Mouse (Mus musculus) olfactory bulb, adult 2 months (tissue): Measurements from ENCODE around the gene Pgbd1. TPM values are rescaled to one million over a fixed set of nuclear protein-coding genes. Genes with fewer than 3 reads are reported as not detected.
A peak's percentile ranks its signal among the peaks of the same experiment; 100 is the strongest.
"Not testable (repeated sequence)": the region's sequence is repeated elsewhere in the genome, so short reads cannot be mapped to it uniquely, and the experiment has no call there.

Experiments
- H3K27ac ChIP-seq: fragments of 200-500 bp; 2 replicates; pipeline ENCODE4 v1.5.1; 2012; ENCODE audit warnings: low read depth, low read length; ENCODE audit not compliant: insufficient read depth
- H3K4me1 ChIP-seq: fragments of 200-500 bp; 2 replicates; pipeline ENCODE4 v1.6.1; 2012; ENCODE audit warnings: low read length; ENCODE audit not compliant: control insufficient read depth, insufficient read depth
- H3K4me3 ChIP-seq: fragments of 200-500 bp; 2 replicates; pipeline ENCODE4 v1.5.1; 2012; ENCODE audit warnings: mild to moderate bottlenecking, low read depth, low read length, moderate library complexity; ENCODE audit not compliant: insufficient read depth
- CTCF ChIP-seq: fragments of 200-500 bp; IDR thresholded peaks from 2 replicates; pipeline ENCODE4 v1.5.1; 2012; ENCODE audit warnings: low read depth, mild to moderate bottlenecking, low read length, moderate library complexity; ENCODE audit not compliant: insufficient read depth
- POLR2A ChIP-seq: fragments of 200-500 bp; IDR thresholded peaks from 2 replicates; pipeline ENCODE4 v1.6.1; 2012; ENCODE audit warnings: mild to moderate bottlenecking, low read depth, low read length, moderate library complexity; ENCODE audit not compliant: insufficient read depth
- WGBS: fragments of 180-500 bp; shearing (Covaris S2); methylation state at CpG from one replicate; pipeline ENCODE4 v1.1.7; 2018; 5-methylcytosine and 5-hydroxymethylcytosine counted together
- polyA plus RNA-seq: library from polyadenylated mRNA; stranded (reverse); fragments of >200 nt; gene quantifications from 2 replicates; pipeline ENCODE4 v1.2.4, GENCODE M21; 2012; ENCODE audit warnings: low replicate concordance; ENCODE audit not compliant: missing spikeins, insufficient read depth, insufficient read length

Gene Pgbd1
- polyA plus RNA-seq, 1 experiment = not detected

DNA sequence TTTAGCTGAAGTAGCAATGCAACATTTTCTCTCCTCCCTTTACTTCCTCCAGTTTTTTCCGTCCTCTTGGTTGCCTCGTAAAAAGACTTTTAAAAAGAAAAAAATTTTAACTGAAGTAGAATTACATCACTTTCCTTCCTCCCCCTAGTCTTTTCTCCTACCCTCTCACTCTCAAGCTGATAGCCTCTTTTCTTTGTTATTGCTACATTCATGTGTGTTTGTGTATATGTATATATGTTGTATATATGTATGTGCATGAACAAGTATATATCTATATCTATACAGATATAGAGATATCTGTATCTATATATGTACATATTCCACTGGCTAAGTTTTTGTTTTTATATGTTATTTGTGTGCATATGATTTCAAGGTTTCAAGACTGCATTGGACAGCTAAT lies 38.0 kb downstream of the Pgbd1 start:
- WGBS = 0% methylated on average over 2 of the region's 2 CpGs
- no peak for TF ChIP-seq POLR2A
- no peak for TF ChIP-seq CTCF
- H3K4me3 ChIP-seq = peak overlapping the region; percentile 75; the same call in 1 of the 2 replicates
- H3K4me1 ChIP-seq = peaks cover 2% of the 10 kb centered on the region; the same call in 1 of the 2 replicates
- no peak overlapping the region for H3K27ac ChIP-seq

DNA sequence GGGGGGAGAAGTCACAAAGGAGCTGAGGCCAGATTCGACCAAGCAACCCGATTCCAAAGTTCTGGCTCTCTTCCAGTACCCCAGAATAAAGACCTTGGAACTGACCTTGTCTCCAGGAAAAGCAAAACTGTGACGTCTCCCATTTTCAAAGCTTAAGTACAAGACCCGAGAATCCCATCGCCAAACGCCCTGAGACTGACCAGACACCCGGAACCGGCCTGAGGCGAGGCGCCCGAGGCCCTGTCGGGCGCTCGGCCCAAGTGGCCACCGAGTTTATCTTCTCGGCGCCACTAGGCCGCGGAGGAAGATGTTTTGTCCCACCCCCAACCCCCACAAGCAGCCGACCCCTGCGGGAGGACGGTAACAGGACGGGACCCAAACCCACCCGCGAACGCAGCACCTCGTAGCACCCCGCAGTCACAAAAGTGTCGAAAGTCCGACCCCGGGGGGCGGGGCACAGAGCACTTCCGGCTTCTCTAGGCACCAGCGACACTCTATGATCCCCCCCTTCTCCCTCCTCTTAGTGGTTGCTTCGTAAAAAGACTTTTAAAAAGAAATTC lies 38.5 kb downstream of the Pgbd1 start, which contains the start of gene Zkscan3:
Gene Zkscan3 (minus strand): TSS at position 469 of the 560 bp plus-strand sequence.
- Histone ChIP-seq H3K4me3 (peak within 1 kb of the TSS; percentile 75), H3K4me1 (peaks cover 2% of the 10 kb centered on the region; the same call in 1 of the 2 replicates), H3K27ac (no peak within 1 kb of the TSS; the same call in 1 of the 2 replicates)
- peak; percentile 50; the same call in 1 of the 2 replicates for TF ChIP-seq POLR2A
- no peak for TF ChIP-seq CTCF
- under 1% methylated on average over 35 of the region's 35 CpGs for WGBS

DNA sequence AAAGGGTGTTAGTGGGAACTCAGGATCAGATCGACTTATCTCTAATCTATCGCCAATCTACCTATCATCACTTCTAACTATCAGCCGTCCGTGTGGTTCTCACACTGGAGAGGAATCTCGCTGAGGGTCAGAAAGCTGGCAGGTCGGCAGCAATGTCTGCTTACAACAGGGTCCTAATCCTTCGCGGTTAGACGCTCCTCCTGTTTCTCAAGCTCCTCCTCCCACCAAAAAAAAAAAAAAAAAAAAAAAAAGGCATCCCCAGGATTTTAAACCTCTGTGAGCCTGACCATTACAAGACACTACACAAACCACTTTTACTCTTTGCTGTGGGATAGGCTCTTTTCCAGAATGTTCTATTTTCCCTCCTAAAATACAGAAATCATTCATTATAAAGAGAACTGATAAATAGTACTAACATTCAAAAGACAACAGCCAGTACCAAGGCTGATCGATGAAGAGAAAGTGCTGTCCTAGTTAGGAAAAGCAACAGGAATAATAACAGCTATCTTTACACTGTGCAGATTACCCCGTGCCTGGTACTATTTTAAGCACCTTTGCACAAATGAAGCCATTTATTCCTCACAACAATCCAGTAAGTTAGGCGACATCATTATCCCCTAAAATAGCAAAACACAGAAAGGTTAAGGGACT lies 39.1 kb downstream of the Pgbd1 start:
- Histone ChIP-seq H3K27ac (no peak overlapping the region; the same call in 1 of the 2 replicates), H3K4me3 (peak overlapping the region; percentile 75), H3K4me1 (peaks cover 2% of the 10 kb centered on the region; the same call in 1 of the 2 replicates)
- TF ChIP-seq POLR2A = no peak
- no peak for TF ChIP-seq CTCF
- WGBS = 16% methylated on average over 12 of the region's 12 CpGs

DNA sequence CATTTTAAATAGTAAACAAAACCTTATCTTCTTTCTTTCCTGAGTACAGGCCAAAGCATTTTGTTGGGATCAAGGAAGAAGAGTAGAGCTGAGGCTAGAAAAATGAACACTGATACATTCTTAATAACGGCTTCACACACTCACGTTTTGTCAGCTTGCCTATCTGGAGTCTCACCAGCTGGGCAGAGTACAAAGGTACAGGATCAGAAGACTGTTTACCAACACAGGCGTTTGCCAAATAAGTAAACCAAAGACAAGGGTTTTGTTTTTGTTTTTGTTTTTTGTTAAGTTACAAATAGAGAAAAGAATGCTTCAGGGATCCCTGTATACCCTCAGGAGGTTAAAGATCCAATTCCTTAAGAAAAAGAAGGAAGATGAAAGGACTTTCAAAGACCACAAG lies 39.7 kb downstream of the Pgbd1 start:
- H3K4me3 ChIP-seq = no peak overlapping the region
- TF ChIP-seq POLR2A (no peak), CTCF (no peak)
- H3K4me1 ChIP-seq = peaks cover 2% of the 10 kb centered on the region; the same call in 1 of the 2 replicates
- H3K27ac ChIP-seq = no peak overlapping the region
- WGBS = 52% methylated on average over 3 of the region's 3 CpGs

GRCm38 (mm10) chr13:21397486-21397885 lies 43.4 kb downstream of the Pgbd1 start:
- TF ChIP-seq CTCF (no peak), POLR2A (no peak)
- H3K27ac ChIP-seq = no peak overlapping the region
- 92% methylated on average over 2 of the region's 2 CpGs for WGBS
- H3K4me1 ChIP-seq = peaks cover 2% of the 10 kb centered on the region; the same call in 1 of the 2 replicates
- no peak overlapping the region for H3K4me3 ChIP-seq

DNA sequence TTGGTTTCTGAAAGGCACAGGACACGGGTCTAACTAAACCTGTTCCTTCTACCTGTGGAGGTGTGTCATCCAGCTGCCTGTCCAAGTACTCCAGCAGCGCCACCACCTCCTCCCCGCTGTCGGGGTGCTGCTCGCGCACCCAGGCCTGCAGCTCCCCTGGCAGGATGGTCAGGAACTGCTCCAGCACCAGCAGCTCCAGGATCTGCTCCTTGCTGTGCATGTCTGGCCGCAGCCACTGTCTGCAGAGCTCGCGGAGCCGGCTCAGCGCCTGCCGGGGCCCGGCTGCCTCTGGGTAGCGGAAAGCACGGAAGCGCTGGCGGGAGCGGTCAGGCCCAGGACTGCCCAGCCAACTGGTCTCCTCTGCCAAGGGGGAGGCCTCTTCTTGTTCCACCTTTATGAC lies 44.8 kb downstream of the Pgbd1 start:
- H3K4me3 ChIP-seq, H3K4me1 ChIP-seq, H3K27ac ChIP-seq: not testable (repeated sequence)
- 92% methylated on average over 18 of the region's 18 CpGs for WGBS

GRCm38 (mm10) chr13:21395623-21396022 lies 45.2 kb downstream of the Pgbd1 start:
- no peak overlapping the region for H3K4me3 ChIP-seq
- no peaks in the 10 kb centered on the region; the same call in 1 of the 2 replicates for H3K4me1 ChIP-seq
- TF ChIP-seq POLR2A (no peak), CTCF (no peak)
- H3K27ac ChIP-seq = no peak overlapping the region
- WGBS = 94% methylated on average over 6 of the region's 6 CpGs

DNA sequence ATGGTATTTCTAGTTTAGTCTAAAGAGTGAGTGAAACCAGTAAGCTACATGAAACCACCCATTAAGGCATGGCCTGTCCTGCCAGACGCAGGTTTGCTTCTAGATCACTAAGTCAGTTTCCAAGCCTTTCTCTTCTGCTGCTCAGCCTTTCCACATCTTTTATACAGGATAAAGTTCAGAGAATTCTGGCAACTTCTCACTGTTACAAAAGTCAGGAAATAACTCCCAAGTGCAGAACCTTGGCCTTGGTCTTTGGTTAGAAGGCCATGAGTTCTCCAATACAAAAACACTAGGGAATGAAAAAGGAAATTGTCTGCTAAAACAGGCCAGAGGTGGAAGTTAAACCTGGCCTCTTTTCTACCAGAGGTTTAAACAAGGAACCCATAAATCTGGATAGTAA lies 45.6 kb downstream of the Pgbd1 start:
- no peak for TF ChIP-seq CTCF
- no peak for TF ChIP-seq POLR2A
- Histone ChIP-seq H3K4me3 (no peak overlapping the region), H3K4me1 (no peaks in the 10 kb centered on the region; the same call in 1 of the 2 replicates), H3K27ac (no peak overlapping the region)
- WGBS = 92% methylated on average over 1 of the region's 1 CpGs

DNA sequence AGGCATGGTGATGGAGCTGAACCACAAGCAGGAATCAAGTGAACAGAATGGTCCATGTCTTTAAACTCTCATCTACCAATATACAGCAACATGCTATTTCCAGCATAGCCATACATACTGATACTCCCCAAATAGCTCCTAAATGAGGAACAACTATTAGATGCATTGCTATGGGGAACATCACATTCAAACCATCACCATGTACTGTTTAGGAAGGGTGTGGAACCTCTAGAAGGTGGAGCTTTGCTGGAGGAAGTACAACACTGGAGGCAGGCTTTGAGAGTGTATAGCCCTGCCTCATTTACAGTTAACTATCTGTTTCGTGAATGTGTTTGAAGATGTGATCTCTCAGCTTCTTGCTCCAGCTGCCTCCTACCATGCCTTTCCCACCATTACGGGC lies 63.1 kb downstream of the Pgbd1 start:
- no peak overlapping the region for H3K27ac ChIP-seq
- 91% methylated on average over 2 of the region's 2 CpGs for WGBS
- H3K4me3 ChIP-seq = no peak overlapping the region
- no peaks in the 10 kb centered on the region for H3K4me1 ChIP-seq
- TF ChIP-seq POLR2A (no peak), CTCF (no peak)

DNA sequence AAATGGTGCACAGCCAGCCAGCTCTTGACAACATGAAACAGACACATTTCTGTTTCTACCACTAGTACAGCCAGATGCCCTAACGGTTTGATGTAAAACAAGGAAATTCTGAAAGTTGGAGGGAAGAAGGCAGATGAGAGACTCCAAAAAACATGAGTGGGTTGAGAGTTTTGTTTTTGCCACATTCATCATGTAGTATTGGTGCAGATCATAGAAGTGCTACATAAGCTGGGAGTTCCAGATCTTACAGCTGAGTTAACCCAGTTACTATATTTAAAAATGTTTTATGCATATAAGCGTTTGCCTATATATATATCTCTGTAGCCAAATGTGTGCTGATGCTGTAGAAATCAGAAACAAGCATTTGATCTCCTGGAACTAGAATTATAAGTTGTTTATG lies 68.2 kb downstream of the Pgbd1 start:
- WGBS = 88% methylated on average over 2 of the region's 2 CpGs
- Histone ChIP-seq H3K4me1 (no peaks in the 10 kb centered on the region), H3K4me3 (no peak overlapping the region), H3K27ac (no peak overlapping the region)
- TF ChIP-seq POLR2A = no peak

Other genes starting within 250 kb of the Pgbd1 start
- not detected in 2 replicates for gene Gpx5, start 148.3 kb downstream of the Pgbd1 start, polyA plus RNA-seq
- gene Gpx6, start 128.9 kb downstream of the Pgbd1 start, polyA plus RNA-seq = not detected in 2 replicates
- not detected in 2 replicates for gene Olfr1367, start 94.1 kb downstream of the Pgbd1 start, polyA plus RNA-seq
- not detected in 2 replicates for gene Zscan12, start 78.2 kb downstream of the Pgbd1 start, polyA plus RNA-seq
- 126 TPM in 1 of 2 replicates, not detected in the other for gene Zkscan3, start 38.3 kb downstream of the Pgbd1 start, polyA plus RNA-seq
- not detected in 2 replicates for gene Zscan26, start 12.7 kb upstream of the Pgbd1 start, polyA plus RNA-seq
- gene Nkapl, start 27.5 kb upstream of the Pgbd1 start, polyA plus RNA-seq = not detected in 2 replicates
- gene Zkscan4, start 37.8 kb upstream of the Pgbd1 start, polyA plus RNA-seq = not detected in 2 replicates
- not detected in 2 replicates for gene Gm10065, start 38.4 kb upstream of the Pgbd1 start, polyA plus RNA-seq
- gene AK157302, start 54.2 kb upstream of the Pgbd1 start, polyA plus RNA-seq = not detected in 2 replicates
- not detected in 2 replicates for gene Gm11273, start 60.4 kb upstream of the Pgbd1 start, polyA plus RNA-seq
- not detected in 2 replicates for gene Zkscan8, start 90.1 kb upstream of the Pgbd1 start, polyA plus RNA-seq
- not detected in 2 replicates for gene Olfr1366, start 101.8 kb upstream of the Pgbd1 start, polyA plus RNA-seq
- not detected in 2 replicates for gene Olfr1535, start 118.8 kb upstream of the Pgbd1 start, polyA plus RNA-seq
- not detected in 2 replicates for gene Olfr1364, start 140.7 kb upstream of the Pgbd1 start, polyA plus RNA-seq
- not detected in 2 replicates for gene Olfr1362, start 173.0 kb upstream of the Pgbd1 start, polyA plus RNA-seq
- gene Olfr11, start 201.5 kb upstream of the Pgbd1 start, polyA plus RNA-seq = not detected in 2 replicates
- gene Olfr1361, start 222.3 kb upstream of the Pgbd1 start, polyA plus RNA-seq = not detected in 2 replicates
- not detected in 2 replicates for gene Olfr1360, start 236.3 kb upstream of the Pgbd1 start, polyA plus RNA-seq